Mouse (Mus musculus) cerebellum, adult 9-11 months (tissue): ENCODE results near the gene Nostrin.

Experiments used
- DNase-seq: peaks from one replicate; pipeline ENCODE4 v3.0.0; 2022

The Nostrin gene

GRCm38 (mm10) chr2:69135661-69136576 lies at the start of gene Nostrin:
Gene Nostrin (plus strand): TSS chr2:69135800.
- DNase-seq = no peak

- DNase-seq = no peak
These were observed 48.9 kb upstream of the Nostrin start for GRCm38 (mm10) chr2:69086505-69087260.

GRCm38 (mm10) chr2:69095836-69096235 lies 39.8 kb upstream of the Nostrin start:
- DNase-seq = no peak

GRCm38 (mm10) chr2:69096821-69097220 lies 38.8 kb upstream of the Nostrin start:
- DNase-seq = no peak

- no peak for DNase-seq
These were observed 38.1 kb upstream of the Nostrin start for GRCm38 (mm10) chr2:69097526-69097925.

GRCm38 (mm10) chr2:69098701-69099100 lies 36.9 kb upstream of the Nostrin start:
- DNase-seq = no peak

- no peak for DNase-seq
These were observed 36.5 kb upstream of the Nostrin start for GRCm38 (mm10) chr2:69099147-69099546.

- no peak for DNase-seq
These were observed 34.9 kb upstream of the Nostrin start for GRCm38 (mm10) chr2:69100706-69101105.

- no peak for DNase-seq
These were observed 32.1 kb upstream of the Nostrin start for GRCm38 (mm10) chr2:69103526-69103925.

- no peak for DNase-seq
These were observed 31.0 kb upstream of the Nostrin start for GRCm38 (mm10) chr2:69104511-69105145.

GRCm38 (mm10) chr2:69109246-69109645 lies 26.4 kb upstream of the Nostrin start:
- no peak for DNase-seq

- DNase-seq = no peak
These were observed 25.9 kb upstream of the Nostrin start for GRCm38 (mm10) chr2:69109710-69110109.

GRCm38 (mm10) chr2:69112609-69113008 lies 23.0 kb upstream of the Nostrin start:
- no peak for DNase-seq

- no peak for DNase-seq
These were observed 21.6 kb upstream of the Nostrin start for GRCm38 (mm10) chr2:69113829-69114547.

- DNase-seq = no peak
These were observed 19.7 kb upstream of the Nostrin start for GRCm38 (mm10) chr2:69115921-69116320.

- DNase-seq = no peak
These were observed 18.8 kb upstream of the Nostrin start for GRCm38 (mm10) chr2:69116767-69117166.

GRCm38 (mm10) chr2:69118994-69119393 lies 16.6 kb upstream of the Nostrin start:
- no peak for DNase-seq

GRCm38 (mm10) chr2:69119718-69120117 lies 15.9 kb upstream of the Nostrin start:
- DNase-seq = no peak

- DNase-seq = no peak
These were observed 13.9 kb upstream of the Nostrin start for GRCm38 (mm10) chr2:69121681-69122080.

- no peak for DNase-seq
These were observed 10.2 kb upstream of the Nostrin start for GRCm38 (mm10) chr2:69125425-69125824.

- DNase-seq = no peak
These were observed 7.3 kb upstream of the Nostrin start for GRCm38 (mm10) chr2:69128321-69128720.

- DNase-seq = no peak
These were observed 6.6 kb upstream of the Nostrin start for GRCm38 (mm10) chr2:69128921-69129395.
